Mouse (Mus musculus) brain, embryonic 18.5 days (tissue): Measurements from ENCODE around the gene Scarb2.

ENCODE experiments used
- DNase-seq: peaks from one replicate; pipeline ENCODE4 v3.0.0-alpha.2; 2012; ENCODE audit warnings: low read depth, low spot score

The Scarb2 gene

GRCm38 (mm10) chr5:92493423-92493822 lies 13.2 kb downstream of the Scarb2 start:
- no peak for DNase-seq

- no peak for DNase-seq
Observed at GRCm38 (mm10) chr5:92490779-92491178, 15.9 kb downstream of the Scarb2 start.

GRCm38 (mm10) chr5:92490304-92490703 lies 16.3 kb downstream of the Scarb2 start:
- DNase-seq: no peak

- DNase-seq: no peak
Observed at GRCm38 (mm10) chr5:92489503-92489902, 17.1 kb downstream of the Scarb2 start.

- DNase-seq: no peak
Observed at GRCm38 (mm10) chr5:92488961-92489360, 17.7 kb downstream of the Scarb2 start.

- no peak for DNase-seq
Observed at GRCm38 (mm10) chr5:92488408-92488807, 18.2 kb downstream of the Scarb2 start.

- DNase-seq: no peak
Observed at GRCm38 (mm10) chr5:92486758-92487157, 19.9 kb downstream of the Scarb2 start.

- DNase-seq: no peak
Observed at GRCm38 (mm10) chr5:92484880-92485279, 21.8 kb downstream of the Scarb2 start.

GRCm38 (mm10) chr5:92472863-92473262 lies 33.8 kb downstream of the Scarb2 start:
- no peak for DNase-seq

GRCm38 (mm10) chr5:92471531-92471930 lies 35.1 kb downstream of the Scarb2 start:
- no peak for DNase-seq

- no peak for DNase-seq
Observed at GRCm38 (mm10) chr5:92469201-92470130, 37.2 kb downstream of the Scarb2 start.

- no peak for DNase-seq
Observed at GRCm38 (mm10) chr5:92468234-92468633, 38.4 kb downstream of the Scarb2 start.

- DNase-seq: no peak
Observed at GRCm38 (mm10) chr5:92467102-92467766, 39.4 kb downstream of the Scarb2 start.

- DNase-seq: no peak
Observed at GRCm38 (mm10) chr5:92465511-92465910, 41.1 kb downstream of the Scarb2 start.

GRCm38 (mm10) chr5:92461321-92461720 lies 45.3 kb downstream of the Scarb2 start:
- no peak for DNase-seq

- no peak for DNase-seq
Observed at GRCm38 (mm10) chr5:92458726-92459125, 47.9 kb downstream of the Scarb2 start.

GRCm38 (mm10) chr5:92457410-92457809 lies 49.2 kb downstream of the Scarb2 start:
- DNase-seq: no peak

GRCm38 (mm10) chr5:92452876-92453275 lies 53.8 kb downstream of the Scarb2 start:
- DNase-seq: no peak

- no peak for DNase-seq
Observed at GRCm38 (mm10) chr5:92446736-92447135, 59.9 kb downstream of the Scarb2 start.

- no peak for DNase-seq
Observed at GRCm38 (mm10) chr5:92445016-92445415, 61.6 kb downstream of the Scarb2 start.

GRCm38 (mm10) chr5:92442914-92443313 lies 63.7 kb downstream of the Scarb2 start:
- DNase-seq: no peak

GRCm38 (mm10) chr5:92441494-92441893 lies 65.1 kb downstream of the Scarb2 start:
- no peak for DNase-seq

GRCm38 (mm10) chr5:92438540-92438939 lies 68.1 kb downstream of the Scarb2 start:
- no peak for DNase-seq
